Mouse (Mus musculus) heart, embryonic 11.5 days (tissue): ENCODE results near the gene Rtn2. TPM values are rescaled to one million over a fixed set of nuclear protein-coding genes. Genes with fewer than 3 reads are reported as not detected.
A peak's percentile ranks its signal among the peaks of the same experiment; 100 is the strongest.

Experiments
- ATAC-seq: fragments of 200-750 bp; cut with Nextera tagmentation; replicated peaks from 2 replicates; pipeline ENCODE4 v1.8.0; 2017; ENCODE audit warnings: moderate library complexity; ENCODE audit not compliant: insufficient number of reproducible peaks, low FRiP score, low TSS enrichment
- H3K27ac ChIP-seq: fragments of 300-500 bp; sonication (generic); 2 replicates; pipeline ENCODE4 v1.5.1; 2014; ENCODE audit warnings: mild to moderate bottlenecking, low read depth, low read length
- H3K27me3 ChIP-seq: fragments of 300-500 bp; sonication (generic); 2 replicates; pipeline ENCODE4 v1.6.1; 2014; ENCODE audit warnings: mild to moderate bottlenecking, low read length, mixed read lengths; ENCODE audit not compliant: control insufficient read depth, insufficient read depth
- H3K36me3 ChIP-seq: fragments of 300-500 bp; sonication (generic); 2 replicates; pipeline ENCODE4 v1.6.1; 2014; ENCODE audit warnings: mild to moderate bottlenecking, low read length, moderate library complexity, mixed read lengths; ENCODE audit not compliant: control insufficient read depth, insufficient read depth
- H3K4me1 ChIP-seq: fragments of 300-500 bp; sonication (generic); 2 replicates; pipeline ENCODE4 v1.6.1; 2014; ENCODE audit warnings: low read length; ENCODE audit not compliant: control insufficient read depth, insufficient read depth
- H3K4me2 ChIP-seq: fragments of 300-500 bp; sonication (generic); 2 replicates; pipeline ENCODE4 v1.6.1; 2014; ENCODE audit warnings: mild to moderate bottlenecking, moderate library complexity
- H3K4me3 ChIP-seq: fragments of 300-500 bp; sonication (generic); 2 replicates; pipeline ENCODE4 v1.5.1; 2014; ENCODE audit warnings: low read depth, low read length
- H3K9ac ChIP-seq: fragments of 300-500 bp; sonication (generic); 2 replicates; pipeline ENCODE4 v1.6.1; 2014; ENCODE audit warnings: mild to moderate bottlenecking, low read depth, low read length, moderate library complexity
- H3K9me3 ChIP-seq: fragments of 300-500 bp; sonication (generic); replicated peaks from 2 replicates; pipeline ENCODE4 v1.6.1; 2016; ENCODE audit warnings: low read length; ENCODE audit not compliant: control insufficient read depth
- WGBS: fragments of 180-500 bp; shearing (Covaris S2); extraction: QIAGEN DNeasy Blood & Tissue Kit; methylation state at CpG from one replicate; pipeline ENCODE4 v1.1.7; 2014; ENCODE audit not compliant: insufficient replicate concordance; 5-methylcytosine and 5-hydroxymethylcytosine counted together
- polyA plus RNA-seq: library from polyadenylated mRNA; unstranded; fragments of >200 nt; fragmentation: Nextera tagmentation; extraction: Ambion mirVana; gene quantifications from 2 replicates; pipeline ENCODE4 v1.2.1, GENCODE M21; 2014

Rtn2 gene
- polyA plus RNA-seq, 1 experiment from 2014 or later = 25.3 TPM

DNA sequence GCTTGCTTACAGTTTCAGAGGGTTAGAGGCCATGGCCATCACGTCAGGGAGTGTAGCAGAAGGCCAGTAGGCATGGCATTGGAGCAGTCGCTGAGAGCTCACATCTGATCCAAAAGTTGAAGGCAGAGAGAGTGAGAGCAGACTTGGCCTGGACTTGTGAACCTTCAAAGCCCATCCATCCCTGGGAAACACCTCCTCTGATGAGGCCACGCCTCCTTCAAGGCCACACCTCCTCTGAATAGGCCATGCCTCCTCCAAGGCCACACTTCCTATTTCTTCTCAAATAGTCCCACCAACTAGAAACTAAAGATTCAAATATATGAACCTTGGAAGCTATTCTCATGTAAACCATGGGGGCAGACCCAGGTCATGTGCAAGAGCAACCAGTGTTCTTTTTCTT, 53.2 kb downstream of the Rtn2 start:
- Histone ChIP-seq H3K4me3 (no peak overlapping the region), H3K27me3 (no peaks in the 10 kb centered on the region), H3K4me2 (no peak overlapping the region), H3K9ac (no peak overlapping the region), H3K4me1 (peaks cover 16% of the 10 kb centered on the region), H3K27ac (no peak overlapping the region), H3K36me3 (no peaks in the 10 kb centered on the region), H3K9me3 (no peaks in the 10 kb centered on the region)
- 40% methylated on average over 3 of the region's 3 CpGs for WGBS
- no peak for ATAC-seq

DNA sequence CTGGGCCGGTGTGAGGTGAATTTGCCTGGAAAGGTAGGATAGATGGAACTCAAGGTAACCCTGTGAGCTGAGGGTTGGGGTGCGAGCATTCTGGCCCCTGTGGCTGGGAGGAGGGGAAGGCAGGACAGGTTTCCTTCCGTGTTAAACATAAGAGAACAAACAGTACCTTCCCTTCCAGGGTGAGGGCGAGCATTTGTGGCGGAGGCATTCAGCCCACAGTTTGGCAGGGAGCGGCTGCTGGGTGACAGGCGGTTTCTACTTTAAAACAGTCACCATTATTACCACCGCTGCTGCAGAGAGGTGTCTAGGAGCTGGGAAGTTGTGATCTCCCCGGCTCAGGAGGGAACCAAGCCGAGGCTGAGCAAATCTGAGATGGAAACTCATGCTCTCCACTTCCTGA, 54.7 kb downstream of the Rtn2 start:
- Histone ChIP-seq H3K36me3 (no peaks in the 10 kb centered on the region), H3K9me3 (no peaks in the 10 kb centered on the region), H3K4me2 (no peak overlapping the region), H3K4me3 (no peak overlapping the region), H3K27ac (peak overlapping the region; percentile 29; the same call in 1 of the 2 replicates), H3K27me3 (peaks cover 3% of the 10 kb centered on the region; the same call in 1 of the 2 replicates), H3K4me1 (peaks cover 24% of the 10 kb centered on the region), H3K9ac (no peak overlapping the region)
- ATAC-seq = no peak
- WGBS = 50% methylated on average over 10 of the region's 10 CpGs

DNA sequence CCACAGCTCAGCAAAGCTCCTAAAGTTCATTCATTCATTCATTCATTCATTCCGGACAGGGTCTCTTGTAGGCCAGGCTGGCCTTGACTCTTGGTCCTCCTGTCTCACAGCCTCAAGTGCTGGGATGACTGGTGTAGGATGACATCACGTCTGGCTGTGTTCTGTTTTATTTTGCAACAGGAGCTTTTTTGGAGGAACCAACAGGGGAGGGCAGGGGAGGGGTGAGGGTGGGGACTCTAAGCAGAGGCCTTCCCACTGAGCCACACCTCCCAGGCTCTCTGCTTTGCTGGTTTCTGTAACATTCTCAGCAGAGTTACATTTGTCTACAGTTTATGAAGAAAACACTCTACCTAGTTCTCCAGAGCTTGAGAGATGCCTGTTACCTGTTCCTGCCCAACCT, 55.6 kb downstream of the Rtn2 start:
- Histone ChIP-seq H3K27ac (0 out of 2 replicates have a peak overlapping the region, but pooled peaks have one; percentile 29), H3K9ac (no peak overlapping the region), H3K4me2 (no peak overlapping the region), H3K27me3 (peaks cover 3% of the 10 kb centered on the region; the same call in 1 of the 2 replicates), H3K4me1 (peaks cover 26% of the 10 kb centered on the region), H3K4me3 (no peak overlapping the region), H3K9me3 (no peaks in the 10 kb centered on the region), H3K36me3 (no peaks in the 10 kb centered on the region)
- no peak for ATAC-seq
- WGBS = 43% methylated on average over 2 of the region's 2 CpGs

DNA sequence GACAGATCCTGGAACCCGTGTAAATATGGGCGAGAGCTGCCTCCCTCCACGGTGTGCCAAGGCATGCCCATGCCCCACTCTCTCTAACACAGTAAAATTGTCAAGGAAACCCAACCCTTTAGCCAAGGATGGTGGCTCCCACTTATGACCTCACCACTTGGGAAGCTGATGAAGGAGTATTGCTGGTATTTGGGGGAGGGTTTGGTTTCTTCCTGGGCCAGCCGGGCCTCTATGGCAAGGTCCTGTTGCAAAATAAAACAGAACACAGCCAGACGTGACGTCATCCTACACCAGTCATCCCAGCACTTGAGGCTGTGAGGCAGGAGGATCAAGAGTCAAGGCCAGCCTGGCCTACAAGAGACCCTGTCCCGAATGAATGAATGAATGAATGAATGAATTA, 56.2 kb downstream of the Rtn2 start:
- H3K4me1 ChIP-seq = peaks cover 30% of the 10 kb centered on the region
- no peak overlapping the region for H3K4me3 ChIP-seq
- H3K27me3 ChIP-seq = peaks cover 3% of the 10 kb centered on the region; the same call in 1 of the 2 replicates
- H3K9me3 ChIP-seq = no peaks in the 10 kb centered on the region
- H3K9ac ChIP-seq = no peak overlapping the region
- H3K4me2 ChIP-seq = no peak overlapping the region
- no peak for ATAC-seq
- H3K27ac ChIP-seq = peak overlapping the region; percentile 29; the same call in 1 of the 2 replicates
- WGBS = 47% methylated on average over 7 of the region's 7 CpGs
- no peaks in the 10 kb centered on the region for H3K36me3 ChIP-seq

DNA sequence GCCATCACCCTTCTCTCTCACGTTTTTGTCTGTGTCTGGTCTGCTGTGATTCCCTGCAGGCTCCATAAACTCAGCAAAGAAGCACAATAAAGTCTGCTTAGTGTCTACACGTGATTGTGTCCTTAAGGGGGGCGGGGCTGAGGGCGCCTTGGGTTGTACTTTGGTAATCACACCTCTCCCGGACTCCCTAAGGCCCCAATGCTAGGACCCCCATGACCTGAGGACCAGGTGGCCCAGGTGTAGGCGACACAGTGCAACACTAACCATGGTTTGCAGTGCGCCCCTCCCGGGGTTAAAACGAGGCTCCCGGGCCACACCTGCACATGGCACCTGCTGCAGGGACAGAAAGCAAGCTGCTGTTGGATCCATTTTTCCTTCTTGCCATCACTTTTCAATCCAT, 58.8 kb downstream of the Rtn2 start:
- Histone ChIP-seq H3K36me3 (no peaks in the 10 kb centered on the region), H3K4me2 (peak overlapping the region; percentile 71), H3K27ac (peak overlapping the region; percentile 94), H3K9ac (peak overlapping the region; percentile 65), H3K9me3 (no peaks in the 10 kb centered on the region), H3K27me3 (peaks cover 3% of the 10 kb centered on the region; the same call in 1 of the 2 replicates), H3K4me1 (peaks cover 35% of the 10 kb centered on the region), H3K4me3 (peak overlapping the region; percentile 44)
- no peak for ATAC-seq
- 18% methylated on average over 10 of the region's 10 CpGs for WGBS

DNA sequence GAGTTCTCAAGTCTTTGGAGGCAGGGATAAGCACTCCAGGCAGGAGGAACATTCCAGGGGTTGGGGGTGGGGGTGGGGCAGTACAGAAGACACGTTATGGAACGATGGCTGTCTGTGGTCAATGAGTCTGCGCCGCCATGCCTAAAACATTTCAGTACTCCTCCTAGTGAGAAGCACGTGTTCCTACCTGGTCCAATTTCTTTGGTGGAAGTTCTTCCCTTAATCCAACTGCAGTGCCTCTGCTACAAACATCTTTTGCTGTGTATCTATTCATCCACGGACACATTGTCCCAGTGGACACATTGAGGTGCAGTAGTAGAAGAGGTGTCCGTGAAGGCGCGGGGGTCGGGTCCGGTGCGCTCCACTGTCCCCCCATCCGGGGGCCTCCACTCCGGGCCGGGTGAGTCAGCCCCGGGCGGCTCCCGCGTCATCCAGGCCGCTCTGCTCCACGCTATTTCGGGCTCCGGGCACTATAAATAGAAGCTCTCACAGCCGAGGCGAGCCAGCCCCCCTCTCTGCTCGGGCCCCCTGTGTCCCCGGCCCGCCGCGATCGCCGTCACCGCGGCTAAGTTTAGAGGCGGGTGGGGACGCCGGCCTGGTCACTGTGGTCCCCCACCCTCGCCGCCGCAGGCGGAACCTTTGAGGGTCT, 59.5 kb downstream of the Rtn2 start:
- Histone ChIP-seq H3K36me3 (no peaks in the 10 kb centered on the region), H3K4me3 (peak overlapping the region; percentile 44), H3K4me2 (peak overlapping the region; percentile 71), H3K9ac (peak overlapping the region; percentile 65), H3K4me1 (peaks cover 33% of the 10 kb centered on the region), H3K27ac (peak overlapping the region; percentile 94), H3K27me3 (peaks cover 3% of the 10 kb centered on the region; the same call in 1 of the 2 replicates), H3K9me3 (no peaks in the 10 kb centered on the region)
- whole genome bisulfite sequencing = under 1% methylated on average over 41 of the region's 41 CpGs
- peak; percentile 59 for ATAC-seq

DNA sequence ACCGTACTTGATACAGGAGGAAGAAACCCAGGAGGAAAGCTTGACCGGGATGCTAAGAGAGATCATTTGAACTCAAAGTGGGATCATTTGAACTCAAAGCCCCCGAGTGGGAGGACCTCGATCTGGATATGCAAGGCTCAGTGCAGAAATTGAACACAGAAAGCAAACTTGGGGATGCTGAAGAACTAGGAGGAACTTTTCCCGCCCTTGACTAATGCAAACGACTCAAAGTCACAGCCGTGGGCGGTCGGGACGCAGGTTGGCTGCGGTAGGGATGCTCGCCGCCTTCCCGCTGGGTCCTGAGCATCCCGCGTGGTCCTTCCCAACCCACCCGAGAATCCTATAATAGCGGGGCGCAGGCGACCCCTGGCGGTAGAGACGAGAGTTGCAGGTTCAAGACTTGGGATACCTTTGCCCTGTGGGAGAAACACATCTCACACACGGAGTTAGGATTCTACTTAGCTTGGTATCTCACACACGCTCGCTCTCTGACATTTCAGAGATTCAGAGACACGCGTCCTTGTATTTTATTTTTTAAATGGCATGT, 60.1 kb downstream of the Rtn2 start:
- ATAC-seq = 0 out of 2 replicates have a peak, but pooled peaks have one; percentile 14
- Histone ChIP-seq H3K4me1 (peaks cover 29% of the 10 kb centered on the region), H3K9me3 (no peaks in the 10 kb centered on the region), H3K4me3 (peak overlapping the region; percentile 44), H3K27me3 (peaks cover 3% of the 10 kb centered on the region; the same call in 1 of the 2 replicates), H3K9ac (peak overlapping the region; percentile 65), H3K36me3 (0 out of 2 replicates have a peak, but pooled peaks cover 2% of the 10 kb centered on the region), H3K27ac (peak overlapping the region; percentile 94), H3K4me2 (peak overlapping the region; percentile 71)
- under 1% methylated on average over 27 of the region's 27 CpGs for WGBS

DNA sequence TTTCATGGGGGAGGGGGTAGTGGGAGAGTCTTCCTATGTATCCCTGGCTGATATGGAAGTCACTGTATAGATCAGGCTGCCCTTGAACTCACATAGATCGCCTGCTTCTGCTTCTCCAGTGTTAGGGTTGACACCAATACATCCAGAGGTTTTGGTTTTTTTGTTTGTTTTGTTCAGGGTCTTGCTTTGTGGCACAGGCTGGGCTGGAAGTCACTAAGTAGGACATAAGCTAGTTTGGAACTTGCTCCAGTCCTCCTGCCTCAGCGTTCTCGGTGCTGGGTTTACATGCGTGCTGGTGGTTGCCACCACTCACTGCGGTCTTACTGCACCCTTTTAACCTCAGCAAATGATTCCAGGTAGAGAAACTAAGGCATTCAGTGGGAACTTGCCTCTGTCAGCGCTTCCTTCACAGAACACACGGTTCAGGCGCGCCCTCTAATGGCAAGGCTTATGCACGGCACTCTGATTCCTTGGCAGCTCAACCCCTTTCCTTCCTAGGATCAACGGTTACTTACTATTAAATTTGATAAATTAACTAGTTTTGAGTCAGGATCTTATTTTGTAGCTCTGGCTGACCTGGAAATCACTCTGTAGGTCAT, 60.9 kb downstream of the Rtn2 start:
- ATAC-seq = no peak
- 1% methylated on average over 11 of the region's 11 CpGs for WGBS
- peak overlapping the region; percentile 11; the same call in 1 of the 2 replicates for H3K4me3 ChIP-seq
- H3K4me2 ChIP-seq = peak overlapping the region; percentile 71
- H3K9me3 ChIP-seq = no peaks in the 10 kb centered on the region
- peaks cover 27% of the 10 kb centered on the region for H3K4me1 ChIP-seq
- H3K36me3 ChIP-seq = 0 out of 2 replicates have a peak, but pooled peaks cover 3% of the 10 kb centered on the region
- H3K27me3 ChIP-seq = peaks cover 3% of the 10 kb centered on the region; the same call in 1 of the 2 replicates
- no peak overlapping the region; the same call in 1 of the 2 replicates for H3K27ac ChIP-seq
- 0 out of 2 replicates have a peak overlapping the region, but pooled peaks have one; percentile 7 for H3K9ac ChIP-seq
